Mouse (Mus musculus): ENCODE results near the gene 1700025G04Rik.

GRCm38 (mm10) chr1:151907014-151907413 is 182.9 kb downstream of the 1700025G04Rik start:
- no peak for TF ChIP-seq POLR2A (IDR thresholded peaks at IDR 0.05; ENCODE audit: extremely low read depth, insufficient read depth, low read length)
- no peak for TF ChIP-seq CTCF (IDR thresholded peaks at IDR 0.05; ENCODE audit: extremely low read depth, insufficient read depth, low read length)

Measured in cortical plate, adult 2 months (tissue).